Mouse (Mus musculus): Measurements from ENCODE around the gene Uckl1. TPM values are rescaled to one million over a fixed set of nuclear protein-coding genes. Genes with fewer than 3 reads are reported as not detected.

The Uckl1 gene
- polyA plus RNA-seq, 1 experiment = 53.4 TPM

- Histone ChIP-seq H3K4me3 (no peak overlapping the region), H3K79me2 (ENCODE audit: control insufficient read depth, insufficient read depth) (no peaks in the 10 kb centered on the region), H3K4me2 (ENCODE audit: low read depth) (no peak overlapping the region), H3K27me3 (ENCODE audit: control insufficient read depth, insufficient read depth, insufficient read length) (no peaks in the 10 kb centered on the region), H3K36me3 (ENCODE audit: control insufficient read depth, insufficient read depth) (no peaks in the 10 kb centered on the region), H3ac (ENCODE audit: control insufficient read depth, insufficient read length) (no peak overlapping the region)
- TF ChIP-seq CEBPB (IDR thresholded peaks at IDR 0.05; ENCODE audit: insufficient read depth, poor library complexity, severe bottlenecking) (no peak), MAX (IDR thresholded peaks at IDR 0.05; ENCODE audit: low read depth) (no peak), POLR2AphosphoS2 (IDR thresholded peaks at IDR 0.05; ENCODE audit: insufficient read length, low read depth) (no peak), REST (IDR thresholded peaks at IDR 0.05; ENCODE audit: insufficient read depth, insufficient read length) (no peak), USF1 (IDR thresholded peaks at IDR 0.05; ENCODE audit: low read depth) (no peak), TCF12 (IDR thresholded peaks at IDR 0.05; ENCODE audit: insufficient read depth, poor library complexity, severe bottlenecking) (no peak), MYOG (IDR thresholded peaks at IDR 0.05; ENCODE audit: control insufficient read depth in 1 of 3, insufficient read depth in 1 of 3, insufficient read length in 2 of 3, low read depth in 2 of 3) (no peak), E2F4 (IDR thresholded peaks at IDR 0.05; ENCODE audit: insufficient read depth) (no peak), TCF3 (IDR thresholded peaks at IDR 0.05; ENCODE audit: insufficient read length, low read depth) (no peak), SRF (IDR thresholded peaks at IDR 0.05; ENCODE audit: control insufficient read depth, insufficient read length, low read depth) (no peak), MYOD1 (IDR thresholded peaks at IDR 0.05; ENCODE audit: control insufficient read depth in 1 of 3, insufficient read length in 2 of 3, low read depth in 2 of 3) (no peak), POLR2A (IDR thresholded peaks at IDR 0.05; ENCODE audit: insufficient read length, low read depth) (no peak)
Measured at GRCm38 (mm10) chr2:181594946-181595696, 10.4 kb upstream of the Uckl1 start.

GRCm38 (mm10) chr2:181593937-181594336, 9.2 kb upstream of the Uckl1 start:
- Histone ChIP-seq H3K4me2 (ENCODE audit: low read depth) (no peak overlapping the region), H3K79me2 (ENCODE audit: control insufficient read depth, insufficient read depth) (no peaks in the 10 kb centered on the region), H3K27me3 (ENCODE audit: control insufficient read depth, insufficient read depth, insufficient read length) (no peaks in the 10 kb centered on the region), H3ac (ENCODE audit: control insufficient read depth, insufficient read length) (no peak overlapping the region), H3K4me3 (no peak overlapping the region), H3K36me3 (ENCODE audit: control insufficient read depth, insufficient read depth) (no peaks in the 10 kb centered on the region)
- TF ChIP-seq SRF (IDR thresholded peaks at IDR 0.05; ENCODE audit: control insufficient read depth, insufficient read length, low read depth) = no peak
- TF ChIP-seq E2F4 (IDR thresholded peaks at IDR 0.05; ENCODE audit: insufficient read depth) = no peak
- no peak for TF ChIP-seq MAX (IDR thresholded peaks at IDR 0.05; ENCODE audit: low read depth)

- Histone ChIP-seq H3K79me2 (ENCODE audit: control insufficient read depth, insufficient read depth) (no peaks in the 10 kb centered on the region), H3K4me2 (ENCODE audit: low read depth) (peak overlapping the region; percentile 93), H3ac (ENCODE audit: control insufficient read depth, insufficient read length) (peak overlapping the region; percentile 92), H3K4me3 (peak overlapping the region; percentile 38), H3K36me3 (ENCODE audit: control insufficient read depth, insufficient read depth) (no peaks in the 10 kb centered on the region), H3K27me3 (ENCODE audit: control insufficient read depth, insufficient read depth, insufficient read length) (no peaks in the 10 kb centered on the region)
- TF ChIP-seq MAX (IDR thresholded peaks at IDR 0.05; ENCODE audit: low read depth) (no peak), SRF (IDR thresholded peaks at IDR 0.05; ENCODE audit: control insufficient read depth, insufficient read length, low read depth) (peak; percentile 33), CEBPB (IDR thresholded peaks at IDR 0.05; ENCODE audit: insufficient read depth, poor library complexity, severe bottlenecking) (no peak), TCF3 (IDR thresholded peaks at IDR 0.05; ENCODE audit: insufficient read length, low read depth) (no peak)
Measured at GRCm38 (mm10) chr2:181593042-181593421, 8.3 kb upstream of the Uckl1 start.

GRCm38 (mm10) chr2:181592231-181593041, 7.7 kb upstream of the Uckl1 start, which contains the start of gene Zfp512b:
Gene Zfp512b, minus strand, starts transcription at chr2:181592803.
- peak; percentile 92 for TF ChIP-seq POLR2A (IDR thresholded peaks at IDR 0.05; ENCODE audit: insufficient read length, low read depth)
- no peak for TF ChIP-seq USF1 (IDR thresholded peaks at IDR 0.05; ENCODE audit: low read depth)
- TF ChIP-seq MYOG (IDR thresholded peaks at IDR 0.05; ENCODE audit: control insufficient read depth in 1 of 3, insufficient read depth in 1 of 3, insufficient read length in 2 of 3, low read depth in 2 of 3) = peak in 1 of 3 experiments; percentile 13
- TF ChIP-seq SRF (IDR thresholded peaks at IDR 0.05; ENCODE audit: control insufficient read depth, insufficient read length, low read depth) = no peak
- TF ChIP-seq E2F4 (IDR thresholded peaks at IDR 0.05; ENCODE audit: insufficient read depth) = no peak
- peak; percentile 87 for TF ChIP-seq POLR2AphosphoS2 (IDR thresholded peaks at IDR 0.05; ENCODE audit: insufficient read length, low read depth)
- peak in 1 of 3 experiments; percentile 21 for TF ChIP-seq MYOD1 (IDR thresholded peaks at IDR 0.05; ENCODE audit: control insufficient read depth in 1 of 3, insufficient read length in 2 of 3, low read depth in 2 of 3)
- TF ChIP-seq REST (IDR thresholded peaks at IDR 0.05; ENCODE audit: insufficient read depth, insufficient read length) = no peak
- TF ChIP-seq TCF3 (IDR thresholded peaks at IDR 0.05; ENCODE audit: insufficient read length, low read depth) = no peak
- TF ChIP-seq TCF12 (IDR thresholded peaks at IDR 0.05; ENCODE audit: insufficient read depth, poor library complexity, severe bottlenecking) = no peak
- no peak for TF ChIP-seq MAX (IDR thresholded peaks at IDR 0.05; ENCODE audit: low read depth)
- Histone ChIP-seq H3ac (ENCODE audit: control insufficient read depth, insufficient read length) (peak within 1 kb of the TSS; percentile 92), H3K4me3 (peak within 1 kb of the TSS; percentile 38), H3K79me2 (ENCODE audit: control insufficient read depth, insufficient read depth) (no peaks in the 10 kb centered on the region), H3K36me3 (ENCODE audit: control insufficient read depth, insufficient read depth) (no peaks in the 10 kb centered on the region), H3K4me2 (ENCODE audit: low read depth) (peak within 1 kb of the TSS; percentile 93), H3K27me3 (ENCODE audit: control insufficient read depth, insufficient read depth, insufficient read length) (no peaks in the 10 kb centered on the region)

Measured in myocyte (in vitro differentiated cells).